Mouse (Mus musculus) embryo, embryonic 9.5 days (tissue): ENCODE results near the gene Batf2.
"Not testable (repeated sequence)": the region's sequence is repeated elsewhere in the genome, so short reads cannot be mapped to it uniquely, and the experiment has no call there.

ENCODE experiments used
- DNase-seq: peaks from one replicate; pipeline ENCODE4 v3.0.0-alpha.2; 2017; ENCODE audit errors: extremely low spot score

Batf2 gene

GRCm38 (mm10) chr19:6140678-6141393 is at the start of gene Batf2:
Batf2 (plus strand) TSS chr19:6140983.
- DNase-seq = peak; percentile 95

GRCm38 (mm10) chr19:6094119-6094518 is 46.7 kb upstream of the Batf2 start, which contains the start of gene AC131692.1:
AC131692.1 (plus strand) TSS chr19:6094419.
- DNase-seq = no peak

GRCm38 (mm10) chr19:6097847-6098246 is 42.9 kb upstream of the Batf2 start:
- DNase-seq = no peak

GRCm38 (mm10) chr19:6101186-6101585 is 39.6 kb upstream of the Batf2 start:
- no peak for DNase-seq

GRCm38 (mm10) chr19:6102169-6102853 is 38.5 kb upstream of the Batf2 start:
- DNase-seq = no peak

GRCm38 (mm10) chr19:6104476-6104875 is 36.3 kb upstream of the Batf2 start:
- DNase-seq = no peak

GRCm38 (mm10) chr19:6105586-6105985 is 35.2 kb upstream of the Batf2 start, which contains the start of gene Naaladl1:
Naaladl1 (plus strand) TSS chr19:6105782.
- no peak for DNase-seq

GRCm38 (mm10) chr19:6113116-6113515 is 27.7 kb upstream of the Batf2 start:
- DNase-seq = no peak

- no peak for DNase-seq
Measured at GRCm38 (mm10) chr19:6116113-6116850, 24.5 kb upstream of the Batf2 start.

- DNase-seq = no peak
Measured at GRCm38 (mm10) chr19:6117346-6117985, 23.3 kb upstream of the Batf2 start.

- peak; percentile 91 for DNase-seq
Measured at GRCm38 (mm10) chr19:6117986-6118676, 22.7 kb upstream of the Batf2 start, which contains the start of gene Sac3d1. Sac3d1 (minus strand) TSS chr19:6118650.

- DNase-seq = no peak
Measured at GRCm38 (mm10) chr19:6118677-6119185, 22.1 kb upstream of the Batf2 start.

- DNase-seq = no peak
Measured at GRCm38 (mm10) chr19:6121761-6122160, 19.0 kb upstream of the Batf2 start.

- DNase-seq = peak; percentile 28
Measured at GRCm38 (mm10) chr19:6123330-6123729, 17.5 kb upstream of the Batf2 start.

- no peak for DNase-seq
Measured at GRCm38 (mm10) chr19:6124898-6125297, 15.9 kb upstream of the Batf2 start.

GRCm38 (mm10) chr19:6126289-6126688 is 14.5 kb upstream of the Batf2 start:
- DNase-seq = peak; percentile 53

GRCm38 (mm10) chr19:6126789-6127580 is 13.8 kb upstream of the Batf2 start:
- no peak for DNase-seq

- DNase-seq = peak; percentile 91
Measured at GRCm38 (mm10) chr19:6127760-6128341, 12.9 kb upstream of the Batf2 start, which contains the start of gene Snx15. Snx15 (minus strand) TSS chr19:6128304.

GRCm38 (mm10) chr19:6130414-6131128 is 10.2 kb upstream of the Batf2 start:
- DNase-seq = not testable (repeated sequence)
